Mouse (Mus musculus): Measurements from ENCODE around the gene Arhgdib.

GRCm38 (mm10) chr6:136986019-136986418, 44.3 kb upstream of the Arhgdib start:
- TF ChIP-seq CTCF (IDR thresholded peaks at IDR 0.05; ENCODE audit: insufficient read depth, low read depth, low read length) (no peak), POLR2A (IDR thresholded peaks at IDR 0.05; ENCODE audit: insufficient read depth, low read depth, low read length) (no peak)

Measured in olfactory bulb, adult 2 months (tissue).